Mouse (Mus musculus) CH12.LX (cell line): ENCODE data around the gene Mov10l1. TPM values are rescaled to one million over a fixed set of nuclear protein-coding genes. Genes with fewer than 3 reads are reported as not detected.
A peak's percentile ranks its signal among the peaks of the same experiment; 100 is the strongest.

Experiments
- DNase-seq: peaks from one replicate; pipeline ENCODE4 v3.0.0-alpha.2; 2013; ENCODE audit errors: extremely low read depth
- H3K27ac ChIP-seq: 2 replicates; pipeline ENCODE4 v1.5.1; 2012; ENCODE audit warnings: low read depth, mild to moderate bottlenecking, control low read depth, moderate library complexity; ENCODE audit not compliant: insufficient read depth
- H3K27me3 ChIP-seq: replicated peaks from 2 replicates; pipeline ENCODE3; 2012; ENCODE audit warnings: inconsistent platforms
- H3K36me3 ChIP-seq, 2 experiments: replicated peaks in 1 of 2; 2 replicates each; pipeline versions ENCODE3 to v1.6.1; 2012; ENCODE audit warnings: inconsistent platforms in 1 of 2, low read length in 1 of 2, mild to moderate bottlenecking in 1 of 2, mixed read lengths in 1 of 2, moderate library complexity in 1 of 2; ENCODE audit not compliant: control insufficient read depth in 1 of 2, insufficient read depth in 1 of 2
- H3K4me1 ChIP-seq, 2 experiments: 2 replicates each; pipeline ENCODE4 v1.6.1; 2012; ENCODE audit warnings: inconsistent platforms in 1 of 2, moderate library complexity in 1 of 2; ENCODE audit not compliant: insufficient read depth in 2 of 2, control insufficient read depth in 1 of 2
- H3K4me2 ChIP-seq: 2 replicates; pipeline ENCODE4 v1.6.1; 2012; ENCODE audit warnings: low read depth, mild to moderate bottlenecking, control low read depth; ENCODE audit not compliant: poor library complexity, insufficient read depth, severe bottlenecking
- H3K4me3 ChIP-seq, 3 experiments: fragments of 150-350 bp in 1 of 3; sonication (generic) in 1 of 3; replicated peaks in 1 of 3; 2 replicates each; pipeline versions ENCODE3 to v1.5.1; 2011 to 2012; ENCODE audit warnings: low read depth in 2 of 3, low read length in 2 of 3, mild to moderate bottlenecking in 2 of 3, moderate library complexity in 2 of 3, control low read depth in 1 of 3, improper control_type of control experiment in 1 of 3, inconsistent platforms in 1 of 3, mixed read lengths in 1 of 3; ENCODE audit not compliant: poor library complexity in 1 of 3
- H3K79me2 ChIP-seq: replicated peaks from 2 replicates; pipeline ENCODE4 v1.6.1; 2012; ENCODE audit warnings: mild to moderate bottlenecking, moderate library complexity; ENCODE audit not compliant: control insufficient read depth, poor library complexity, insufficient read depth, severe bottlenecking; ENCODE audit errors: extremely low read depth
- H3K9ac ChIP-seq: 2 replicates; pipeline ENCODE4 v1.6.1; 2012; ENCODE audit warnings: low read depth, mild to moderate bottlenecking, control low read depth, moderate library complexity; ENCODE audit not compliant: insufficient read depth
- H3K9me3 ChIP-seq: replicated peaks from 2 replicates; pipeline ENCODE3; 2012; ENCODE audit warnings: low read length, inconsistent platforms, mixed read lengths
- ETS1 ChIP-seq: conservative IDR thresholded peaks from 2 replicates; pipeline ENCODE4 v1.6.1; 2012; ENCODE audit warnings: low read depth, mild to moderate bottlenecking, inconsistent platforms, low read length, improper control_type of control experiment, moderate library complexity
- PAX5 ChIP-seq: IDR thresholded peaks from 2 replicates; pipeline ENCODE4 v1.6.1; 2012; ENCODE audit warnings: low read length, inconsistent platforms, mixed read lengths
- SIN3A ChIP-seq: IDR thresholded peaks from 2 replicates; pipeline ENCODE4 v1.6.1; 2012; ENCODE audit warnings: low read length, improper control_type of control experiment, inconsistent platforms
- SMC3 ChIP-seq: IDR thresholded peaks from 2 replicates; pipeline ENCODE4 v1.6.1; 2011; ENCODE audit warnings: low read depth, low read length, improper control_type of control experiment
- TBP ChIP-seq: conservative IDR thresholded peaks from 2 replicates; pipeline ENCODE4 v1.6.1; 2011; ENCODE audit warnings: low read depth, low read length, improper control_type of control experiment
- TCF12 ChIP-seq: IDR thresholded peaks from 2 replicates; pipeline ENCODE4 v1.6.1; 2014; ENCODE audit warnings: low read depth, mild to moderate bottlenecking, inconsistent platforms, low read length, improper control_type of control experiment
- USF1 ChIP-seq: IDR thresholded peaks from 2 replicates; pipeline ENCODE4 v1.6.1; 2014; ENCODE audit warnings: low read depth, mild to moderate bottlenecking, inconsistent platforms, low read length, improper control_type of control experiment
- ZNF384 ChIP-seq: IDR thresholded peaks from 2 replicates; pipeline ENCODE4 v1.6.1; 2012; ENCODE audit warnings: low read depth, low read length, improper control_type of control experiment, inconsistent platforms
- dilution Hi-C: fragments of 300-500 bp; cut with MboI; formaldehyde crosslinking; loops from 2 replicates; pipeline ENCODE4 v1.14.3; 2020; ENCODE audit warnings: low sequenced_read_pairs; ENCODE audit not compliant: extremely low pct_unique_long_range_greater_than_20kb, extremely low pct_ligation_motif_present
- in situ Hi-C: fragments of 300-500 bp; cut with MboI; formaldehyde crosslinking; loops from 3 replicates; pipeline ENCODE4 v1.14.3; 2019; ENCODE audit warnings: low sequenced_read_pairs, low pct_ligation_motif_present, low pct_unique_long_range_greater_than_20kb, mixed read lengths
- polyA plus RNA-seq: library from polyadenylated mRNA; unstranded; fragments of >175 nt; gene quantifications from 2 replicates; pipeline ENCODE4 v1.2.1, GENCODE M21; 2012; ENCODE audit warnings: low read depth; ENCODE audit not compliant: insufficient read length
- total RNA-seq, 2 experiments: library from RNA; depleted of rRNA; stranded (reverse); fragments of 300-350 nt in 1 of 2; fragments of >200 nt in 1 of 2; gene quantifications; 2 replicates each; pipeline ENCODE4 v1.2.3; 2012 to 2014

Gene Mov10l1
- total and polyA plus RNA-seq, 3 experiments, result not detected

- H3K4me3 ChIP-seq, result no peak overlapping the region
- DNase-seq, result peak; percentile 18
- peaks cover 22% of the 10 kb centered on the region for H3K79me2 ChIP-seq
- H3K4me2 ChIP-seq, result no peak overlapping the region
- peaks cover 6 to 34% of the 10 kb centered on the region in 2 experiments; a peak in 2 of 4 replicates for H3K4me1 ChIP-seq
- H3K36me3 ChIP-seq, result no peaks in the 10 kb centered on the region
- H3K9me3 ChIP-seq, result no peaks in the 10 kb centered on the region
- peaks cover 48% of the 10 kb centered on the region for H3K27me3 ChIP-seq
- in situ Hi-C loops (loop anchor here (10.0 to 25.0 kb wide), 3 partner anchors 112 to 351 kb away; partner anchors contain the start of genes C730034F03Rik, Chkb, Cpt1b and Gm44502), dilution Hi-C loops (no loop called here)
- TF ChIP-seq SMC3 (no peak), ZNF384 (peak; percentile 76)
- no peak overlapping the region for H3K27ac ChIP-seq
- no peak overlapping the region for H3K9ac ChIP-seq
These were observed 91.4 kb downstream of the Mov10l1 start for GRCm38 (mm10) chr15:89073993-89074603.

- Histone ChIP-seq H3K36me3 (peaks cover 0 to 5% of the 10 kb centered on the region in 2 experiments), H3K27me3 (peaks cover 44% of the 10 kb centered on the region), H3K4me2 (peak within 1 kb of the TSS; percentile 72), H3K9me3 (no peaks in the 10 kb centered on the region)
- DNase-seq, result no peak
- TF ChIP-seq TCF12, result no peak
- TF ChIP-seq USF1, result no peak
- TF ChIP-seq SIN3A, result no peak
- no peak for TF ChIP-seq PAX5
- TF ChIP-seq TBP, result no peak
- no peak for TF ChIP-seq ETS1
- TF ChIP-seq, all 38 proteins: peak for 0
- Histone ChIP-seq H3K4me1 (peaks cover 6 to 41% of the 10 kb centered on the region in 2 experiments; a peak in 3 of 4 replicates), H3K4me3 (peak within 1 kb of the TSS; percentile 65 to 88 (median 87)), H3K9ac (peak within 1 kb of the TSS; percentile 96), H3K79me2 (peaks cover 29% of the 10 kb centered on the region), H3K27ac (no peak within 1 kb of the TSS)
- in situ Hi-C loops, result loop anchor here (10.0 to 25.0 kb wide), 3 partner anchors 113 to 350 kb away; partner anchors contain the start of genes C730034F03Rik, Chkb, Cpt1b and Gm44502
- dilution Hi-C loops, result no loop called here
These were observed 92.1 kb downstream of the Mov10l1 start, which contains the start of gene Trabd for GRCm38 (mm10) chr15:89074613-89075477. TSS of gene Trabd (plus strand) at chr15:89075124.
